Mouse (Mus musculus) heart, postnatal 36 days (tissue): ENCODE measurements around the gene Nucb1. TPM values are rescaled to one million over a fixed set of nuclear protein-coding genes. Genes with fewer than 3 reads are reported as not detected.
"Not testable (repeated sequence)": the region's sequence is repeated elsewhere in the genome, so short reads cannot be mapped to it uniquely, and the experiment has no call there.

Source experiments
- DNase-seq, 2 experiments: peaks; one replicate each; pipeline ENCODE4 v3.0.0; 2021 to 2022
- intact Hi-C: fragments of 180-260 bp; cut with DNase I; formaldehyde crosslinking; loops from one replicate; pipeline ENCODE4 v1.15.1; 2025
- total RNA-seq, 2 experiments: library from RNA; stranded (reverse); gene quantifications; 2 replicates each; pipeline ENCODE4 v1.2.3; 2021

The Nucb1 gene
- total RNA-seq, 2 experiments from 2014 or later, result 140 to 148 TPM

GRCm38 (mm10) chr7:45491264-45491663, 18.9 kb downstream of the Nucb1 start:
- no peak for DNase-seq
- intact Hi-C loops, result no loop called here

GRCm38 (mm10) chr7:45490822-45491221, 19.4 kb downstream of the Nucb1 start:
- no peak for DNase-seq
- intact Hi-C loops, result no loop called here

- intact Hi-C loops, result no loop called here
- DNase-seq, result no peak
Measured at GRCm38 (mm10) chr7:45489578-45489977, 20.6 kb downstream of the Nucb1 start.

- intact Hi-C loops, result no loop called here
- peak; percentile 69 to 73 for DNase-seq
Measured at GRCm38 (mm10) chr7:45488293-45489204, 21.7 kb downstream of the Nucb1 start, which contains the start of gene Dhdh. Gene Dhdh (minus strand): TSS chr7:45488805.

GRCm38 (mm10) chr7:45487861-45488292, 22.3 kb downstream of the Nucb1 start:
- intact Hi-C loops, result no loop called here
- DNase-seq, result no peak

- DNase-seq, result no peak
- intact Hi-C loops, result no loop called here
Measured at GRCm38 (mm10) chr7:45486761-45487415, 23.3 kb downstream of the Nucb1 start, which contains the start of gene Gm45808. Gene Gm45808 (minus strand): TSS chr7:45486811.

- intact Hi-C loops, result no loop called here
- DNase-seq, result no peak
Measured at GRCm38 (mm10) chr7:45486158-45486557, 24.0 kb downstream of the Nucb1 start.

GRCm38 (mm10) chr7:45484985-45485384, 25.2 kb downstream of the Nucb1 start:
- DNase-seq, intact Hi-C loops: not testable (repeated sequence)

- DNase-seq, result no peak
- intact Hi-C loops, result no loop called here
Measured at GRCm38 (mm10) chr7:45482166-45482565, 28.0 kb downstream of the Nucb1 start.

- intact Hi-C loops, result no loop called here
- DNase-seq, result peak in 1 of 2 experiments; percentile 55
Measured at GRCm38 (mm10) chr7:45481374-45481927, 28.8 kb downstream of the Nucb1 start, which contains the start of gene Tulp2. Gene Tulp2 (plus strand): TSS chr7:45481877.

- intact Hi-C loops, DNase-seq: not testable (repeated sequence)
Measured at GRCm38 (mm10) chr7:45480310-45480709, 29.9 kb downstream of the Nucb1 start.

GRCm38 (mm10) chr7:45478774-45479173, 31.4 kb downstream of the Nucb1 start:
- intact Hi-C loops, result no loop called here
- DNase-seq, result no peak

- DNase-seq, result peak; percentile 57 to 60
- intact Hi-C loops, result loop anchor here (1.0 to 2.0 kb wide), 2 partner anchors 50 to 84 kb away; partner anchors contain the start of genes Plekha4 and Ppp1r15a
Measured at GRCm38 (mm10) chr7:45477003-45477402, 33.2 kb downstream of the Nucb1 start.

- intact Hi-C loops, result loop anchor here (2.0 kb wide), 1 partner anchor 50 kb away; the partner anchor contains the start of genes Plekha4 and Ppp1r15a
- no peak for DNase-seq
Measured at GRCm38 (mm10) chr7:45476453-45476852, 33.8 kb downstream of the Nucb1 start.

- intact Hi-C loops, result no loop called here
- DNase-seq, result no peak
Measured at GRCm38 (mm10) chr7:45475291-45475969, 34.8 kb downstream of the Nucb1 start.

- DNase-seq, result peak; percentile 72 to 87
- intact Hi-C loops, result loop anchor here (2.0 kb wide), 1 partner anchor 58 kb away; no protein-coding TSS in a partner anchor
Measured at GRCm38 (mm10) chr7:45470869-45471268, 39.3 kb downstream of the Nucb1 start.

- intact Hi-C loops, result no loop called here
- no peak for DNase-seq
Measured at GRCm38 (mm10) chr7:45467090-45467670, 43.0 kb downstream of the Nucb1 start.

- intact Hi-C loops, result no loop called here
Measured at GRCm38 (mm10) chr7:45466283-45467089, 43.7 kb downstream of the Nucb1 start, which contains the start of gene Bax. Gene Bax (minus strand): TSS chr7:45466898.

GRCm38 (mm10) chr7:45465549-45465948, 44.7 kb downstream of the Nucb1 start:
- DNase-seq, result no peak
- intact Hi-C loops, result no loop called here

More at GRCm38 (mm10) chr7:45466283-45467089, 43.7 kb downstream of the Nucb1 start, which contains the start of gene Bax:
- peak; percentile 93 to 94 for DNase-seq
